In the genomic region with DNA sequence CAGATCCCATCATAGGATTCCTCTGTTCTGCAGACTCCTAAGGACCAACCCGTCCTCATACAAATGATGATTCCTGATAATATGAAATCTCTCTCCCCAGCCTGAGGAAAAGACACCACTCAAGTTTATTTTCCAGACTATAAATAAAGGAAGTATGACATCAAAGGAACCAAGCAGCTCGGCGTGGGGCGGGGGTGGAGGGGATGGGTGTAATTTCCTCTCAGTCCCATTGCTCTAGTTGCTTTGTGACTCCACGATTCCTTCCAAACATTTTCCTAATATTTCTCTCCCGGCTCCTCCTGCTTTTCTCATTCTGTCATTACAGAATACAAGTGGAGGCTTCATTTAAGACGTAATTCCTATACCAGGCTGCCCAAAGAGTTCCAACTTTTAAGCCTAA, we compare ENCODE assay signal across 8 mouse cellular contexts. TPM values are rescaled to one million over a fixed set of nuclear protein-coding genes. Genes with fewer than 3 reads are reported as not detected.
DNase-seq lines count a peak whose midpoint lies in the region; ATAC-seq and TF ChIP-seq lines count a peak whose summit lies in the region.

No protein-coding gene starts in this region.

- peak overlapping the region; percentile 60 for H3K4me2 ChIP-seq in kidney, postnatal 0 days (ENCODE audit: low read length)
- peak overlapping the region; percentile 93 for H3K4me2 ChIP-seq in forebrain, embryonic 13.5 days
- peak overlapping the region; percentile 65 for H3K4me2 ChIP-seq in limb, embryonic 13.5 days (replicated peaks)
- H3K4me2 ChIP-seq in myocyte (ENCODE audit: low read depth): peak overlapping the region; percentile 91

- peak overlapping the region; percentile 83 for H3K27ac ChIP-seq in kidney, postnatal 0 days
- peak overlapping the region; percentile 74 for H3K27ac ChIP-seq in forebrain, embryonic 13.5 days
- H3K27ac ChIP-seq in limb, embryonic 13.5 days: peak overlapping the region; percentile 52; the same call in 1 of the 2 replicates

- peak overlapping the region; percentile 50 for H3K4me3 ChIP-seq in kidney, postnatal 0 days (replicated peaks; ENCODE audit: low read depth, low read length)
- peak overlapping the region; percentile 69 for H3K4me3 ChIP-seq in forebrain, embryonic 13.5 days
- H3K4me3 ChIP-seq in limb, embryonic 13.5 days: peak overlapping the region; percentile 76
- H3K4me3 ChIP-seq in myocyte: peak overlapping the region; percentile 81

- TF ChIP-seq CTCF in kidney, postnatal 0 days (IDR thresholded peaks at IDR 0.05; ENCODE audit: low read depth): no peak

- peak overlapping the region; percentile 64; the same call in 1 of the 2 replicates for H3K9ac ChIP-seq in kidney, postnatal 0 days (ENCODE audit: low read depth, low read length)
- peak overlapping the region; percentile 80 for H3K9ac ChIP-seq in forebrain, embryonic 13.5 days
- H3K9ac ChIP-seq in limb, embryonic 13.5 days: peak overlapping the region; percentile 60

- peaks cover 14% of the 10 kb centered on the region for H3K79me2 ChIP-seq in myocyte (ENCODE audit: control insufficient read depth, insufficient read depth)

- TF ChIP-seq POLR2A in myocyte (IDR thresholded peaks at IDR 0.05; ENCODE audit: insufficient read length, low read depth): no peak

- DNase-seq in kidney, postnatal 0 days (ENCODE audit: low spot score): no peak
- DNase-seq in kidney, adult 9 months: no peak
- no peak for DNase-seq in gastrocnemius, postnatal 4 days (ENCODE audit: low spot score in 2 of 2)
- DNase-seq in adrenal gland, adult 18-20 months (ENCODE audit: low spot score in 2 of 2): no peak
- DNase-seq in embryo, embryonic 10 days (ENCODE audit: low spot score): no peak

- no peak for ATAC-seq in kidney, postnatal 0 days (replicated peaks; ENCODE audit: low FRiP score, low read depth)
- peak; percentile 4; the same call in 1 of the 2 replicates for ATAC-seq in forebrain, embryonic 13.5 days
- ATAC-seq in limb, embryonic 13.5 days (ENCODE audit: low FRiP score, low read depth): no peak

- 9% methylated on average over 7 of the region's 7 CpGs for WGBS in kidney, postnatal 0 days
- 27% methylated on average over 7 of the region's 7 CpGs for WGBS in forebrain, embryonic 13.5 days
- WGBS in limb, embryonic 13.5 days: 15% methylated on average over 7 of the region's 7 CpGs

- no peaks in the 10 kb centered on the region for H3K9me3 ChIP-seq in kidney, postnatal 0 days (replicated peaks; ENCODE audit: low read length)
- H3K9me3 ChIP-seq in forebrain, embryonic 13.5 days (replicated peaks): no peaks in the 10 kb centered on the region
- H3K9me3 ChIP-seq in limb, embryonic 13.5 days: no peaks in the 10 kb centered on the region

- H3K36me3 ChIP-seq in kidney, postnatal 0 days (ENCODE audit: insufficient read depth, low read length): no peaks in the 10 kb centered on the region
- peaks cover 7% of the 10 kb centered on the region for H3K36me3 ChIP-seq in forebrain, embryonic 13.5 days (ENCODE audit: poor library complexity, severe bottlenecking)
- peaks cover 4% of the 10 kb centered on the region; the same call in 1 of the 2 replicates for H3K36me3 ChIP-seq in limb, embryonic 13.5 days
- H3K36me3 ChIP-seq in myocyte (ENCODE audit: control insufficient read depth, insufficient read depth): peaks cover 1% of the 10 kb centered on the region

- peaks cover 22% of the 10 kb centered on the region for H3K4me1 ChIP-seq in kidney, postnatal 0 days (replicated peaks; ENCODE audit: insufficient read depth, low read length)
- H3K4me1 ChIP-seq in forebrain, embryonic 13.5 days: peaks cover 24% of the 10 kb centered on the region
- H3K4me1 ChIP-seq in limb, embryonic 13.5 days: peaks cover 40% of the 10 kb centered on the region

- no peak overlapping the region for H3ac ChIP-seq in myocyte (ENCODE audit: control insufficient read depth, insufficient read length)

- H3K27me3 ChIP-seq in kidney, postnatal 0 days (ENCODE audit: insufficient read depth, low read length): no peaks in the 10 kb centered on the region
- peaks cover 10% of the 10 kb centered on the region; the same call in 1 of the 2 replicates for H3K27me3 ChIP-seq in forebrain, embryonic 13.5 days
- no peaks in the 10 kb centered on the region for H3K27me3 ChIP-seq in limb, embryonic 13.5 days
- H3K27me3 ChIP-seq in myocyte (ENCODE audit: control insufficient read depth, insufficient read depth, insufficient read length): no peaks in the 10 kb centered on the region

TF ChIP-seq in myocyte, 11 proteins besides CTCF, POLR2A, EP300 and RAD21:
- TF ChIP-seq USF1 (IDR thresholded peaks at IDR 0.05; ENCODE audit: low read depth) (no peak), MAX (IDR thresholded peaks at IDR 0.05; ENCODE audit: low read depth) (no peak), CEBPB (IDR thresholded peaks at IDR 0.05; ENCODE audit: insufficient read depth, poor library complexity, severe bottlenecking) (no peak), POLR2AphosphoS2 (IDR thresholded peaks at IDR 0.05; ENCODE audit: insufficient read length, low read depth) (no peak), REST (IDR thresholded peaks at IDR 0.05; ENCODE audit: insufficient read depth, insufficient read length) (no peak), TCF3 (IDR thresholded peaks at IDR 0.05; ENCODE audit: insufficient read length, low read depth) (no peak), SRF (IDR thresholded peaks at IDR 0.05; ENCODE audit: control insufficient read depth, insufficient read length, low read depth) (no peak), MYOD1 (IDR thresholded peaks at IDR 0.05; ENCODE audit: control insufficient read depth in 1 of 3, insufficient read length in 2 of 3, low read depth in 2 of 3) (no peak), E2F4 (IDR thresholded peaks at IDR 0.05; ENCODE audit: insufficient read depth) (no peak), MYOG (IDR thresholded peaks at IDR 0.05; ENCODE audit: control insufficient read depth in 1 of 3, insufficient read depth in 1 of 3, insufficient read length in 2 of 3, low read depth in 2 of 3) (no peak), TCF12 (IDR thresholded peaks at IDR 0.05; ENCODE audit: insufficient read depth, poor library complexity, severe bottlenecking) (no peak)
TF ChIP-seq in myocyte: peak in this region for 0.

RNA-seq across cellular contexts. Expression of a gene that starts 0.6 kb away (rescaled TPM):
- 48.7 and 55.5 TPM in 2 replicates for polyA plus RNA-seq in kidney, postnatal 0 days (2015; fragmentation: Nextera tagmentation; extraction: Ambion mirVana)
- 28.3 and 34.4 TPM in 2 replicates for polyA plus RNA-seq in forebrain, embryonic 13.5 days (2015; fragmentation: Nextera tagmentation; extraction: Ambion mirVana)
- 30.2 and 30.9 TPM in 2 replicates for polyA plus RNA-seq in limb, embryonic 13.5 days (2015; fragmentation: Nextera tagmentation; extraction: Ambion mirVana)
- 106 TPM for polyA plus RNA-seq in myocyte (2012; fragmentation: generic; extraction: Trizol)
- 10 to 100 TPM; 91.3 to 95.8 TPM for total RNA-seq in gastrocnemius, postnatal 4 days (2021)
- total RNA-seq in adrenal gland, adult 18-20 months (2021): 100 to 1,000 TPM; 103 to 120 TPM

RNA-seq across cellular contexts. Expression of a gene that starts 1.3 kb away (rescaled TPM):
- 24.0 and 27.1 TPM in 2 replicates for polyA plus RNA-seq in kidney, postnatal 0 days (2015; fragmentation: Nextera tagmentation; extraction: Ambion mirVana)
- polyA plus RNA-seq in forebrain, embryonic 13.5 days (2015; fragmentation: Nextera tagmentation; extraction: Ambion mirVana): 11.8 and 12.4 TPM in 2 replicates
- polyA plus RNA-seq in limb, embryonic 13.5 days (2015; fragmentation: Nextera tagmentation; extraction: Ambion mirVana): 14.5 and 16.1 TPM in 2 replicates
- 11.3 TPM for polyA plus RNA-seq in myocyte (2012; fragmentation: generic; extraction: Trizol)
- 10 to 100 TPM; 14.4 to 26.0 TPM for total RNA-seq in gastrocnemius, postnatal 4 days (2021)
- 10 to 100 TPM; 12.0 to 20.3 TPM for total RNA-seq in adrenal gland, adult 18-20 months (2021)

RNA-seq across cellular contexts. Expression of a gene that starts 11.1 kb away (rescaled TPM):
- 1.1 and 1.2 TPM in 2 replicates for polyA plus RNA-seq in kidney, postnatal 0 days (2015; fragmentation: Nextera tagmentation; extraction: Ambion mirVana)
- polyA plus RNA-seq in forebrain, embryonic 13.5 days (2015; fragmentation: Nextera tagmentation; extraction: Ambion mirVana): 5.2 and 5.4 TPM in 2 replicates
- polyA plus RNA-seq in limb, embryonic 13.5 days (2015; fragmentation: Nextera tagmentation; extraction: Ambion mirVana): 9.7 and 10.2 TPM in 2 replicates
- polyA plus RNA-seq in myocyte (2012; fragmentation: generic; extraction: Trizol): 22.4 TPM
- 1 to 10 TPM; 1.0 to 1.6 TPM for total RNA-seq in gastrocnemius, postnatal 4 days (2021)
- total RNA-seq in adrenal gland, adult 18-20 months (2021): 1 to 10 TPM; 2.1 to 3.2 TPM

RNA-seq across cellular contexts. Expression of a gene that starts 11.4 kb away (rescaled TPM):
- 12.9 and 15.2 TPM in 2 replicates for polyA plus RNA-seq in kidney, postnatal 0 days (2015; fragmentation: Nextera tagmentation; extraction: Ambion mirVana)
- polyA plus RNA-seq in forebrain, embryonic 13.5 days (2015; fragmentation: Nextera tagmentation; extraction: Ambion mirVana): 23.1 and 27.4 TPM in 2 replicates
- polyA plus RNA-seq in limb, embryonic 13.5 days (2015; fragmentation: Nextera tagmentation; extraction: Ambion mirVana): 36.8 and 37.0 TPM in 2 replicates
- 0.11 TPM for polyA plus RNA-seq in myocyte (2012; fragmentation: generic; extraction: Trizol)
- total RNA-seq in gastrocnemius, postnatal 4 days (2021): 10 to 100 TPM; 27.0 to 27.2 TPM
- 1 to 10 TPM; 1.1 to 3.6 TPM for total RNA-seq in adrenal gland, adult 18-20 months (2021)

RNA-seq across cellular contexts. Expression of a gene that starts 21.8 kb away (rescaled TPM):
- 461 and 494 TPM in 2 replicates for polyA plus RNA-seq in kidney, postnatal 0 days (2015; fragmentation: Nextera tagmentation; extraction: Ambion mirVana)
- 334 and 380 TPM in 2 replicates for polyA plus RNA-seq in forebrain, embryonic 13.5 days (2015; fragmentation: Nextera tagmentation; extraction: Ambion mirVana)
- polyA plus RNA-seq in limb, embryonic 13.5 days (2015; fragmentation: Nextera tagmentation; extraction: Ambion mirVana): 311 and 318 TPM in 2 replicates
- polyA plus RNA-seq in myocyte (2012; fragmentation: generic; extraction: Trizol): 400 TPM
- 100 to 1,000 TPM; 197 to 219 TPM for total RNA-seq in gastrocnemius, postnatal 4 days (2021)
- 100 to 1,000 TPM; 252 to 270 TPM for total RNA-seq in adrenal gland, adult 18-20 months (2021)
